Mouse (Mus musculus) CD4-positive naive resting alpha-beta T cell, adult 76 days (primary cell): ENCODE results near the gene Wnt1. TPM values are rescaled to one million over a fixed set of nuclear protein-coding genes. Genes with fewer than 3 reads are reported as not detected.

ENCODE experiments used
- total RNA-seq: library from RNA; stranded (reverse); gene quantifications from one replicate; pipeline ENCODE4 v1.2.4, GENCODE M21; 2023

The Wnt1 gene
- total RNA-seq: not detected

DNA sequence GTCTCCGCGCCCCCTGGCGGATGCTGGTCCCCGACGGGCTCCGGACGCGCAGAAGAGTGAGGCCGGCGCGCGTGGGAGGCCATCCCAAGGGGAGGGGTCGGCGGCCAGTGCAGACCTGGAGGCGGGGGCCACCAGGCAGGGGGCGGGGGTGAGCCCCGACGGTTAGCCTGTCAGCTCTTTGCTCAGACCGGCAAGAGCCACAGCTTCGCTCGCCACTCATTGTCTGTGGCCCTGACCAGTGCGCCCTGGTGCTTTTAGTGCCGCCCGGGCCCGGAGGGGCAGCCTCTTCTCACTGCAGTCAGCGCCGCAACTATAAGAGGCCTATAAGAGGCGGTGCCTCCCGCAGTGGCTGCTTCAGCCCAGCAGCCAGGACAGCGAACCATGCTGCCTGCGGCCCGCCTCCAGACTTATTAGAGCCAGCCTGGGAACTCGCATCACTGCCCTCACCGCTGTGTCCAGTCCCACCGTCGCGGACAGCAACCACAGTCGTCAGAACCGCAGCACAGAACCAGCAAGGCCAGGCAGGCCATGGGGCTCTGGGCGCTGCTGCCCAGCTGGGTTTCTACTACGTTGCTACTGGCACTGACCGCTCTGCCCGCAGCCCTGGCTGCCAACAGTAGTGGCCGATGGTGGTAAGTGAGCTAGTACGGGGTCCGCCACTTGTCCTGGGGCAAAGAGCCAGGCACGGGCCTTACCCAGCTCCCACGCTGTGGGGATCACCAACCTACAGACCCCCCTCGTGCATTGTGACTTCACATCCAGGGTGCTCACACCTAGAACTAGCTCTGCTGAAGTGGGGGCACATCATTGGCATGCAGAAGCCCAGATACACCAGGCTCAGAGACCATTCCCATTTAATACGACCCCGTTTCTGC is at the start of gene Wnt1:
Wnt1 (plus strand) TSS at position 197 of the 875 bp plus-strand sequence.

DNA sequence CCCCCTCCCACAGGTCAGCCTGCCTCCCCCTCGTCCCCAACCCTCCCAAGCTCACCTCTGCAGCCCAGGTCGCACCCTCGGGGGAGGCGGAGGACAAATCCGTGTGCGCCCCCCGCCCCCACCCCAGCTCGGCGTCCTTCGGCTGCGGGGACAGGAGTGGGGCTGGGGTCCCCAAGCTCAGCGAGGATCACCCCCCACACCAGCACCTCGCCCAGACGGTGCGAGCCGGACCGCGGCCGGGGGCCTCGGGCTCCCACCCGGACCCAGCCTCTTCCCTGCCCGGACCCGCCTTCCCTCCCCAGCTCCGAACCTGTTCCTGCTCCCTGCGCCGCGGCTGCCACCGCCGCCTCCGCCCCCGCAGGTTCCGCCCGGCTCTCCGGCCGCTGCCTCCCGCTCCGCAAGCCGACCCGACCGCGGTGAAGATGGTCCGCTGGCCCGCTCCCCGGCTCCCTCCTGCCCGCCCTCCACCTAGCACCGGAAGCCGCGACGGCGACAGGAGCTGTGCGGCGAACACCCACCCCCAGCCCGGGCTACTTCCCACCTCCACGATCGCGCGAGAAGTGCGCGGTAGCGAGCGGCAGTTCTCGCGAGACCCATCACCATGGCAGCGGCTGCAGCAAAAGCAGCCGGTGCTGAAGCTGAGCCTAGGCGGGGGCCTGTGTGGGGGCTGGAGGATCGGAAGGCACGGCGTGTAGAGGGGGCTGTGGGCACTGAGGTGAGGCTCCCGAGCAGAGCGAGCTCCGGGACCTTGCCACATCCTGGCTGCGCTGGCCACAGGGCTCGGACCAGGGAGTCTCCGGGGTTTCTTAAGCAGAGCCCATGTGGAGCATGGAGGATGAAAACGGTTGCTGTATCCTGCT is 26.8 kb upstream of the Wnt1 start, which contains the start of gene Arf3:
Arf3 (minus strand) TSS at position 545 of the 860 bp plus-strand sequence.

GRCm38 (mm10) chr15:98777762-98778161 is 11.9 kb upstream of the Wnt1 start, which contains the start of gene Wnt10b:
Gene Wnt10b (minus strand): TSS chr15:98778150.

DNA sequence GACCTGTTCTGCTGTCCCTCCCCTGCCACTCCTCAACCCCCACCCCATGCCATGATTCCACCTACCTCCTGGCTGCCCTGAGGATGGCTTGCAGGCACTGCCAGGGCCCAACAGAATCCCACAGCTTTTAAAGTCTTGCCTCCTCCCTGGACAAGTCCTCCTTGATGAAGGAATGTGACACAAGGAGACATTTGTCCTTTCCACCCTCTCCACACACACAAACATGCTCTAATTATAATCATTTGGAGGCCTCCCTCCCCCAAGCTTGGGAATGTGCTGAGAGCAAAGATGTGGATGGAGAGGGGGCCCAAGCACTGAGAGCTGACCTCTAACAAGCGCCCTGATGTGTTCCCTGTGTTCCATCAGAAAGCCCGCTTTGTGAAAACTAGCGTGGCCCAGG is 19.7 kb downstream of the Wnt1 start, which contains the start of gene Ddn:
Ddn (minus strand) TSS at position 101 of the 400 bp plus-strand sequence.

GRCm38 (mm10) chr15:98830736-98831683 is 41.4 kb downstream of the Wnt1 start, which contains the start of gene Prkag1:
Gene Prkag1 (minus strand): TSS chr15:98831521.

Other genes starting within 250 kb of the Wnt1 start
- 167 TPM for gene Ccnt1, start 218.9 kb upstream of the Wnt1 start, total RNA-seq
- not detected for gene 4930415O20Rik, start 218.9 kb upstream of the Wnt1 start, total RNA-seq
- 37.8 TPM for gene Adcy6, start 179.8 kb upstream of the Wnt1 start, total RNA-seq
- 1.5 TPM for gene Cacnb3, start 159.0 kb upstream of the Wnt1 start, total RNA-seq
- gene Ddx23, start 127.0 kb upstream of the Wnt1 start, total RNA-seq: 148 TPM
- gene Rnd1, start 112.4 kb upstream of the Wnt1 start, total RNA-seq: 1.2 TPM
- not detected for gene Ccdc65, start 81.7 kb upstream of the Wnt1 start, total RNA-seq
- 4.2 TPM for gene Fkbp11, start 61.7 kb upstream of the Wnt1 start, total RNA-seq
- 85.5 TPM for gene Arf3, start 26.6 kb upstream of the Wnt1 start, total RNA-seq
- gene Wnt10b, start 11.7 kb upstream of the Wnt1 start, total RNA-seq: 0.56 TPM
- 0.23 TPM for gene Ddn, start 19.6 kb downstream of the Wnt1 start, total RNA-seq
- 122 TPM for gene Prkag1, start 41.7 kb downstream of the Wnt1 start, total RNA-seq
- gene Kmt2d, start 81.3 kb downstream of the Wnt1 start, total RNA-seq: 276 TPM
- 24.9 TPM for gene Rhebl1, start 104.7 kb downstream of the Wnt1 start, total RNA-seq
- not detected for gene Dhh, start 108.7 kb downstream of the Wnt1 start, total RNA-seq
- 388 TPM for gene Lmbr1l, start 128.4 kb downstream of the Wnt1 start, total RNA-seq
- 217 TPM for gene Tuba1b, start 144.7 kb downstream of the Wnt1 start, total RNA-seq
- gene Gm49450, start 163.7 kb downstream of the Wnt1 start, total RNA-seq: not detected
- 261 TPM for gene Tuba1a, start 163.8 kb downstream of the Wnt1 start, total RNA-seq
- 64.0 TPM for gene Tuba1c, start 240.0 kb downstream of the Wnt1 start, total RNA-seq